Mouse (Mus musculus): Measurements from ENCODE around the gene Abhd17c. TPM values are rescaled to one million over a fixed set of nuclear protein-coding genes. Genes with fewer than 3 reads are reported as not detected.

Abhd17c gene
- total and polyA plus RNA-seq, 2 experiments from 2014 or later: 76.9 to 89.8 TPM

DNA sequence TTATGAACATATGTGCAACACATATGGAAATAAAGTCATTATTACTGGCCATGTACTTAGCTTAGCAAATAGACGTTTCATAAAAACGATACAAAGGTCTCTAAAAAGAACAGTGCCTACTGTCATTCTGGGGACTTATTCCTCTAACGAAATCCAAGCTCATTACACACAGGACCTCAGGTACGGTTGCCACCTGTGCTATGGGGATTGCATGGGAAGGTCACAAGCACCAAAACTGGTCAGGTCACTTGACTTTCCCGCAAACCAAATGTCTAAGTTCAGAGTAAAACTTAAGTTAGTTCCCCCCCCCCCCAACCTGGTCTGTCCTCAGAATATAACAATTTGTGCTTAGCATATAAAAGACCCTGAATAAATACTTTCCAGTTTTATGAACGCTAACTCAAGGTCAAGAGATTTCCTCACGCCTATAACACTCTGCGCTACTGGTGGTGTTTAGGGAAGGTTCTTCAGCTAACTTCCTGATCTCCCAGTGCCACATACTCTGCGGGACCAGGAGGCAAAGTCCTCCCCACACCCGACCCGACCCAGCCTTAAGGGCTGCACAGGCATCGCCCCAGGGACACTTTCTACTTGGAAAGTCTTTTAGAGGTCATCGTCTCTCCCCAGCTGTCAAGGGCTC lies 1.2 kb downstream of the Abhd17c start:
- TF ChIP-seq CTCF (IDR thresholded peaks at IDR 0.05): no peak
- Histone ChIP-seq H3K27me3 (ENCODE audit: insufficient read depth, low read length) (no peaks in the 10 kb centered on the region), H3K4me1 (ENCODE audit: insufficient read depth, low read length) (peaks cover 21% of the 10 kb centered on the region), H3K4me3 (ENCODE audit: low read depth, low read length) (peak overlapping the region; percentile 96), H3K9ac (replicated peaks; ENCODE audit: low read length, poor library complexity, severe bottlenecking) (peak overlapping the region; percentile 98), H3K36me3 (ENCODE audit: insufficient read depth, low read length) (no peaks in the 10 kb centered on the region), H3K9me3 (ENCODE audit: low read length) (no peaks in the 10 kb centered on the region), H3K27ac (ENCODE audit: low read depth, low read length) (peak overlapping the region; percentile 96), H3K4me2 (ENCODE audit: low read depth, low read length, poor library complexity, severe bottlenecking) (peak overlapping the region; percentile 96)
- 10% methylated on average over 13 of the region's 13 CpGs for WGBS
- no peak for DNase-seq (ENCODE audit: low spot score)
- no peak for ATAC-seq (ENCODE audit: low FRiP score)

DNA sequence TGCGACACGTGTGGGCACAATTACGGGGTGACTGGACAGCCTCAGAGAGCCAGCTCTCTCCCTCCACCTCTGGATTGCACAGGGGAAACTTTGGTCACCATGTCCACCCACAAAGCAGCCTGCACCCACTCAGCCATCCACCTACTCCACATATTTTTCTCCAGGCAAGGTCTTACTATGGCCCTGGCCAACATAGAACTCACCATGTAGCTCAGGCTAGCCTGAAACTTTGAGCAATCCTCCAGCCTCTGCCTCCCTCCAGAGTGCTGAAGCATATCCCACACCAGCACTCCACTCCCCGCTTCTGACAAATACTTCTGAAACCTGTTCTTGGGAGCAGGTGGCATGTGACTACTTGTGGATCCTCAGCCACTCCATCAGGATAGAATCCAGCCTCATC lies 1.9 kb downstream of the Abhd17c start:
- no peak for TF ChIP-seq CTCF (IDR thresholded peaks at IDR 0.05)
- no peak for ATAC-seq (ENCODE audit: low FRiP score)
- peak overlapping the region; percentile 96 for H3K4me3 ChIP-seq (ENCODE audit: low read depth, low read length)
- WGBS: 71% methylated on average over 4 of the region's 4 CpGs
- DNase-seq (ENCODE audit: low spot score): no peak
- H3K36me3 ChIP-seq (ENCODE audit: insufficient read depth, low read length): no peaks in the 10 kb centered on the region
- peaks cover 21% of the 10 kb centered on the region for H3K4me1 ChIP-seq (ENCODE audit: insufficient read depth, low read length)
- no peaks in the 10 kb centered on the region for H3K9me3 ChIP-seq (ENCODE audit: low read length)
- H3K27ac ChIP-seq (ENCODE audit: low read depth, low read length): no peak overlapping the region
- H3K4me2 ChIP-seq (ENCODE audit: low read depth, low read length, poor library complexity, severe bottlenecking): peak overlapping the region; percentile 96
- H3K9ac ChIP-seq (replicated peaks; ENCODE audit: low read length, poor library complexity, severe bottlenecking): peak overlapping the region; percentile 36; the same call in 1 of the 2 replicates
- no peaks in the 10 kb centered on the region for H3K27me3 ChIP-seq (ENCODE audit: insufficient read depth, low read length)

GRCm38 (mm10) chr7:84148896-84149295 lies 2.8 kb downstream of the Abhd17c start:
- no peak for ATAC-seq (ENCODE audit: low FRiP score)
- no peaks in the 10 kb centered on the region for H3K9me3 ChIP-seq (ENCODE audit: low read length)
- no peak overlapping the region for H3K4me3 ChIP-seq (ENCODE audit: low read depth, low read length)
- WGBS: 79% methylated on average over 3 of the region's 3 CpGs
- no peak overlapping the region for H3K9ac ChIP-seq (replicated peaks; ENCODE audit: low read length, poor library complexity, severe bottlenecking)
- no peaks in the 10 kb centered on the region for H3K27me3 ChIP-seq (ENCODE audit: insufficient read depth, low read length)
- peak overlapping the region; percentile 96; the same call in 1 of the 2 replicates for H3K4me2 ChIP-seq (ENCODE audit: low read depth, low read length, poor library complexity, severe bottlenecking)
- peaks cover 21% of the 10 kb centered on the region for H3K4me1 ChIP-seq (ENCODE audit: insufficient read depth, low read length)
- H3K27ac ChIP-seq (ENCODE audit: low read depth, low read length): no peak overlapping the region
- TF ChIP-seq CTCF (IDR thresholded peaks at IDR 0.05): no peak
- H3K36me3 ChIP-seq (ENCODE audit: insufficient read depth, low read length): no peaks in the 10 kb centered on the region
- DNase-seq (ENCODE audit: low spot score): no peak

DNA sequence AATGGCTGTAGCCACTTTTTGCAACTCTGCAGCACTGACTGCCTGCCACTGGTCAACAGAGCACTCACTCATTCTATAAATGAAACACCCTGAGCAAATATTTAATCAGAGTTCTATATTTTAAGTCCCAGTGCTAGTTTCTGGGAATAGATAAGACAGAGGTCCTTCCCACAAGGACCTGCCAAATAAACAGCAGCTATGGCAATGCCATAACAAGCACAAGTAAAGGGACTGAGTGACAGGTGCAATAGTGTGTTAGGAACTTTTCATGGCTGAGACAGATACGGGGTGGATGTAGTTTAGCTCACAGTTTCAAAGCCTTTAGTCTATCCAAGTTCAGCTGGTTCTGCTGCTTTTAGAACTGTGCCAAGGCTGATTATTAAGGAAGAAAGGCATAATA lies 3.9 kb downstream of the Abhd17c start:
- ATAC-seq (ENCODE audit: low FRiP score): no peak
- Histone ChIP-seq H3K9me3 (ENCODE audit: low read length) (no peaks in the 10 kb centered on the region), H3K4me2 (ENCODE audit: low read depth, low read length, poor library complexity, severe bottlenecking) (no peak overlapping the region), H3K9ac (replicated peaks; ENCODE audit: low read length, poor library complexity, severe bottlenecking) (no peak overlapping the region), H3K4me3 (ENCODE audit: low read depth, low read length) (no peak overlapping the region), H3K27me3 (ENCODE audit: insufficient read depth, low read length) (no peaks in the 10 kb centered on the region), H3K4me1 (ENCODE audit: insufficient read depth, low read length) (peaks cover 21% of the 10 kb centered on the region), H3K36me3 (ENCODE audit: insufficient read depth, low read length) (no peaks in the 10 kb centered on the region), H3K27ac (ENCODE audit: low read depth, low read length) (no peak overlapping the region)
- DNase-seq (ENCODE audit: low spot score): no peak
- no peak for TF ChIP-seq CTCF (IDR thresholded peaks at IDR 0.05)
- 74% methylated on average over 1 of the region's 1 CpGs for WGBS

- no peak for TF ChIP-seq CTCF (IDR thresholded peaks at IDR 0.05)
- peaks cover 21% of the 10 kb centered on the region for H3K4me1 ChIP-seq (ENCODE audit: insufficient read depth, low read length)
These were observed 6.1 kb downstream of the Abhd17c start for GRCm38 (mm10) chr7:84145633-84146032.

GRCm38 (mm10) chr7:84142736-84143473 lies 8.8 kb downstream of the Abhd17c start:
- ATAC-seq (ENCODE audit: low FRiP score) (no peak), DNase-seq (ENCODE audit: low spot score) (no peak)
- Histone ChIP-seq H3K4me1 (ENCODE audit: insufficient read depth, low read length) (no peaks in the 10 kb centered on the region; the same call in 1 of the 2 replicates), H3K36me3 (ENCODE audit: insufficient read depth, low read length) (no peaks in the 10 kb centered on the region), H3K27ac (ENCODE audit: low read depth, low read length) (no peak overlapping the region), H3K4me3 (ENCODE audit: low read depth, low read length) (no peak overlapping the region), H3K27me3 (ENCODE audit: insufficient read depth, low read length) (no peaks in the 10 kb centered on the region), H3K9ac (replicated peaks; ENCODE audit: low read length, poor library complexity, severe bottlenecking) (no peak overlapping the region), H3K4me2 (ENCODE audit: low read depth, low read length, poor library complexity, severe bottlenecking) (no peak overlapping the region), H3K9me3 (ENCODE audit: low read length) (no peaks in the 10 kb centered on the region)
- WGBS: 54% methylated on average over 7 of the region's 7 CpGs
- TF ChIP-seq CTCF (IDR thresholded peaks at IDR 0.05): no peak

More at GRCm38 (mm10) chr7:84145633-84146032, 6.1 kb downstream of the Abhd17c start:
- no peak for ATAC-seq (ENCODE audit: low FRiP score)
- H3K27ac ChIP-seq (ENCODE audit: low read depth, low read length): no peak overlapping the region
- H3K27me3 ChIP-seq (ENCODE audit: insufficient read depth, low read length): no peaks in the 10 kb centered on the region
- no peak overlapping the region for H3K4me3 ChIP-seq (ENCODE audit: low read depth, low read length)
- DNase-seq (ENCODE audit: low spot score): no peak
- no peaks in the 10 kb centered on the region for H3K9me3 ChIP-seq (ENCODE audit: low read length)
- 68% methylated on average over 2 of the region's 2 CpGs for WGBS
- H3K4me2 ChIP-seq (ENCODE audit: low read depth, low read length, poor library complexity, severe bottlenecking): no peak overlapping the region
- no peaks in the 10 kb centered on the region for H3K36me3 ChIP-seq (ENCODE audit: insufficient read depth, low read length)
- H3K9ac ChIP-seq (replicated peaks; ENCODE audit: low read length, poor library complexity, severe bottlenecking): no peak overlapping the region

Data from midbrain, postnatal 0 days (tissue).